Mouse (Mus musculus): Measurements from ENCODE around the gene Gm14214. TPM values are rescaled to one million over a fixed set of nuclear protein-coding genes. Genes with fewer than 3 reads are reported as not detected.

The Gm14214 gene
- total and polyA plus RNA-seq, 2 experiments from 2014 or later, result not detected

DNA sequence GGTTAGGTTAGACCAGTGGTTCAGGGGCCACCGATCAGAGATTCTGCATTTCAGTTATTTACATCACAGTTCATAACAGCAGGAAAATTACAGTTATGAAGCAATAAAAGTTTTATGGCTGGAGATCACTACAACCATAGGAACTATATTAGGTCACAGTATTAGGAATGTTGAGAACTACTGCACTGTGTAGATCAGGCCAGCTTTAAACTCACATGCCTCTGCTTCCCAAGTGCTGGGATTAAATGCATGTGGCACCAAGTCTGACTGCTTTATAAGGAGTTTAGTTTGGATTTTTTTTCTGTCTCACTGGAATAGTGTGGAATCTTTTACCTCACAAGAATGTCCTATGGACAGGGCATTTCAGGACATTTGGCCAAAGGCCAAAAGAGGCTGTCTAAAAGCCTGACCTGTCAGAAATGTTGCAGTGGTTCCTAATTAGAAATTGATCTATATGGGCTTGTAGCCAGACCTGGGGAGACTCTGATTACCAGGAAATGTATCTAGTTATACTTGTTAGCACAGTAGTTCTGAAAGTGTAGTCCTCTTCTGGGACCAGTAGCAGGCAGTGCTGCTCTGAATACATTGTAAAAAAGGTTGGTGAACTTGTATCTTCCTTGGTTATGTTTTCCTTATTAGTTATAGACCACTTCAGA is 39.4 kb upstream of the Gm14214 start:
- peak overlapping the region; percentile 62 for H3K27ac ChIP-seq (ENCODE audit: low read depth)

DNA sequence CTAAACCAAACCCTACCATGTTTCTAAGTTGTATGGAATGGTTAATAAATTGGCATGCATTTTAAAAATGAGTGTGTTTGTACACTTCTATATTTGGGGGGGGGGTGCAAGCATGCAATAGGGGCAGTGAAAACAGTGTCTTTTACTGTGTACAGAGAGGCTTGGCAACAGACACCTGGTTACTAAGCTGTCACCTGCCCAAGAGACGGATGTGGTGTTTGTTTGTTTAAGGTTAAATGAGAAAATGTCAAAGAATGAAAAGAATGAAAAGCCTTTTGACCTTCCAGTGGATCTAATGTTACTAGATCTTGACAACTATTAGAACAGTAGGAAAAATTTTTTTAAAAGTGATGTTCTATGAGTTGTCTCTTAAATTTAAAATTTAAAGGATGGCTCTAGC is 37.9 kb upstream of the Gm14214 start:
- TF ChIP-seq EP300 (IDR thresholded peaks at IDR 0.05; ENCODE audit: low read depth) (no peak), CTCF (IDR thresholded peaks at IDR 0.05; ENCODE audit: low read depth) (no peak)
- H3K27me3 ChIP-seq (ENCODE audit: control insufficient read depth, insufficient read depth, low read length), result no peaks in the 10 kb centered on the region
- no peaks in the 10 kb centered on the region for H3K36me3 ChIP-seq (replicated peaks; ENCODE audit: control insufficient read depth, insufficient read depth, low read length)
- WGBS, result 85% methylated on average over 1 of the region's 1 CpGs
- no peaks in the 10 kb centered on the region for H3K9me3 ChIP-seq (replicated peaks; ENCODE audit: control insufficient read depth, low read length)
- no peak overlapping the region for H3K9ac ChIP-seq (replicated peaks; ENCODE audit: low read depth, low read length)
- ATAC-seq (ENCODE audit: insufficient read depth, low read depth) (no peak), DNase-seq (ENCODE audit: low spot score) (no peak)
- no peak overlapping the region for H3K4me3 ChIP-seq (ENCODE audit: low read depth, low read length)
- no peak overlapping the region for H3K27ac ChIP-seq (ENCODE audit: low read depth)
- no peak overlapping the region for H3K4me2 ChIP-seq (ENCODE audit: low read depth, low read length)
- H3K4me1 ChIP-seq (ENCODE audit: control insufficient read depth, insufficient read depth), result peaks cover 52% of the 10 kb centered on the region

More for the DNA sequence above, 39.4 kb upstream of the Gm14214 start:
- H3K4me2 ChIP-seq (ENCODE audit: low read depth, low read length), result no peak overlapping the region
- H3K9ac ChIP-seq (replicated peaks; ENCODE audit: low read depth, low read length), result no peak overlapping the region
- no peak overlapping the region for H3K4me3 ChIP-seq (ENCODE audit: low read depth, low read length)
- DNase-seq (ENCODE audit: low spot score), result peak; percentile 44
- H3K27me3 ChIP-seq (ENCODE audit: control insufficient read depth, insufficient read depth, low read length), result no peaks in the 10 kb centered on the region
- H3K4me1 ChIP-seq (ENCODE audit: control insufficient read depth, insufficient read depth), result peaks cover 48% of the 10 kb centered on the region
- H3K36me3 ChIP-seq (replicated peaks; ENCODE audit: control insufficient read depth, insufficient read depth, low read length), result no peaks in the 10 kb centered on the region
- WGBS, result 78% methylated on average over 1 of the region's 1 CpGs
- peak; percentile 30 for TF ChIP-seq CTCF (IDR thresholded peaks at IDR 0.05; ENCODE audit: low read depth)
- no peak for TF ChIP-seq EP300 (IDR thresholded peaks at IDR 0.05; ENCODE audit: low read depth)
- ATAC-seq (ENCODE audit: insufficient read depth, low read depth), result peak; percentile 77; the same call in 1 of the 2 replicates
- H3K9me3 ChIP-seq (replicated peaks; ENCODE audit: control insufficient read depth, low read length), result no peaks in the 10 kb centered on the region

DNA sequence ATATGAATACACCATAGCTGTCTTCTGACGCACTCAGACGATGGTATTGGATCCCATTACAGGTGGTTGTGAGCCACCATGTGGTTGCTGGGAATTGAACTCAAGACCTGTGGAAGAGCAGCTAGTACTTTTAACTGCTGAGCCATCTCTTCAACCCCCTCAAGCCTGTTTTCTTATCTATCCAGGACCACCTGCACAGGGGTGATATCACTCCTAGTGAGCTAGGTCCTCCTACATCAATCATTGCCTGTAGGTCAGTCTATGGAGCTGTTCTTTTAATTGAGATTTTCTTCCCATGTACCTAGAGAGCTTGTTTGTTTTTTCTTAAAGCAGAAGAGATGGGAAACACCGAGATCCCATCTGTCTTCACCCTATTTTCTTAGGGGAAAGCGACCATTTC is 34.0 kb upstream of the Gm14214 start:
- Histone ChIP-seq H3K4me3 (ENCODE audit: low read depth, low read length) (no peak overlapping the region), H3K4me1 (ENCODE audit: control insufficient read depth, insufficient read depth) (peaks cover 32% of the 10 kb centered on the region), H3K27ac (ENCODE audit: low read depth) (0 out of 2 replicates have a peak overlapping the region, but pooled peaks have one; percentile 11), H3K9ac (replicated peaks; ENCODE audit: low read depth, low read length) (no peak overlapping the region), H3K9me3 (replicated peaks; ENCODE audit: control insufficient read depth, low read length) (no peaks in the 10 kb centered on the region), H3K36me3 (replicated peaks; ENCODE audit: control insufficient read depth, insufficient read depth, low read length) (no peaks in the 10 kb centered on the region), H3K4me2 (ENCODE audit: low read depth, low read length) (no peak overlapping the region), H3K27me3 (ENCODE audit: control insufficient read depth, insufficient read depth, low read length) (no peaks in the 10 kb centered on the region)
- WGBS, result 72% methylated on average over 4 of the region's 4 CpGs
- ATAC-seq (ENCODE audit: insufficient read depth, low read depth), result no peak
- no peak for TF ChIP-seq CTCF (IDR thresholded peaks at IDR 0.05; ENCODE audit: low read depth)
- TF ChIP-seq EP300 (IDR thresholded peaks at IDR 0.05; ENCODE audit: low read depth), result no peak
- DNase-seq (ENCODE audit: low spot score), result no peak

DNA sequence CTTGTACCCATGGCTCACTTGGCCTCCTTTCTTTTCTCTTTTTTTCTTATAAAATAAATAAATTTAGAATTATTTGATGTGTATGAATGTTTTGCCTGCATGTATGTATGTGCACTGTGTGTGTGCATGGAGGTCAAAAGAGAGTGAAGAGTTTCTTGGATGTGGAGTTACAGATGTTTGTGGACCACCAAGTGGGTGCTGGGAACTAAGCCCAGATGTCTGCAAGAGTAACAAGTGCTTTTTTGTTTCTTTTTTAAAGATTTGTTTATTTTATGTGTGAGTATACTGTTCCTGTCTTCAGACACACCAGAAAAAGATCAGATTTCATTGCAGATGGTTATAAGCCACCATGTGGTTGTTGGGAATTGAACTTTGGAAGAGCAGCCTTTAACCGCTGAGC is 33.5 kb upstream of the Gm14214 start:
- Histone ChIP-seq H3K36me3 (replicated peaks; ENCODE audit: control insufficient read depth, insufficient read depth, low read length) (no peaks in the 10 kb centered on the region), H3K27ac (ENCODE audit: low read depth) (no peak overlapping the region), H3K9me3 (replicated peaks; ENCODE audit: control insufficient read depth, low read length) (no peaks in the 10 kb centered on the region), H3K4me2 (ENCODE audit: low read depth, low read length) (no peak overlapping the region), H3K27me3 (ENCODE audit: control insufficient read depth, insufficient read depth, low read length) (no peaks in the 10 kb centered on the region), H3K4me3 (ENCODE audit: low read depth, low read length) (no peak overlapping the region), H3K4me1 (ENCODE audit: control insufficient read depth, insufficient read depth) (peaks cover 30% of the 10 kb centered on the region), H3K9ac (replicated peaks; ENCODE audit: low read depth, low read length) (no peak overlapping the region)
- no peak for ATAC-seq (ENCODE audit: insufficient read depth, low read depth)
- TF ChIP-seq CTCF (IDR thresholded peaks at IDR 0.05; ENCODE audit: low read depth) (no peak), EP300 (IDR thresholded peaks at IDR 0.05; ENCODE audit: low read depth) (no peak)
- DNase-seq (ENCODE audit: low spot score), result no peak
- 96% methylated on average over 1 of the region's 1 CpGs for WGBS

DNA sequence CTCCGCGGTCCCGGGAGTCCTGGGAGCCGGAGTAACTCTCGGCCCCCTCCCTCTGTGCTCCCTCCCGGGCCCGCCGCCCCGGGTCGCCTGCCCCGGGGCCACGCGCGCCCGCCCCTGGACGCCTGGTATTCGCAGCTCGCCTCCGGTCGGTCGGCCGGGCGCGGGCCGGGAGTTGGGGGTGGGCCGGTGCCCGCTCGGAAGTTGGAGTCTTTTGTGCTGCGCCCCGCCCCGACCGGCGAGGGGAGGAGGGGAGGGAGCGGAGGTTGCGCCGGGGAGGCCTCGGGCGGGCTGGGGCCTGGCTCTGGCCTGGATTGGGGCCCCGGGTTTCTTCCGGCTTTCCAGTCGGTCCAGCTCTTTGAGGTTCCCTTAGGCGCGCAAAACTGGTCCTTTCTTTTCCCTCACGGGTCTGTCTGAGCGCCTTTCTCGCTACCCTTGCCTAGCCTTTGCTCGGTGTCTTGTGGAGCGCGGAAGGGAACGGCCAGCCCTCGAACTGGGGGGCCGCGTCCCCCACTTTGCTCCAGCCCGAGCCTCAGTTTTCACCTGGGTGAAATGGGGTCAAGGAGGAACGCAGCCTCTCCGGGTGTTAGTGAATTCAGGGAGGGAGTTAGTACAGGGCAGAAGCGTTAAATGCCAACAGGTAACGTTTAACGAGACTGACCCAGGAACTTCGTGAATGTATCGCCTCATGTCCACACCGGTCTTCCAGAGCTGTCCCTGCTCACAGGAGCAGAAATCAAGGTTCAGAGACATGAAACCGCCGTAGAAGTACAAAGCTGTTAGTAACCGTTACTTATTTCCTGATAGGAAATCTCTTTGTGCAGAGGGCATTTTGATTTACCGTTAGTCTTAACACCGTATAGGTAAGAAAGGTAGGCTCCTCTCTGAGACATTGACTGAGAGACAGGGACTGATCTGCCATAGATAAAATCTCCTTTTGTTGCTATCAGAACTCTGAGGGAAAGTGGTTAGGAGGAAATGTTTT is 22.1 kb upstream of the Gm14214 start:
- Histone ChIP-seq H3K36me3 (replicated peaks; ENCODE audit: control insufficient read depth, insufficient read depth, low read length) (no peaks in the 10 kb centered on the region), H3K9me3 (replicated peaks; ENCODE audit: control insufficient read depth, low read length) (no peaks in the 10 kb centered on the region), H3K27me3 (ENCODE audit: control insufficient read depth, insufficient read depth, low read length) (no peaks in the 10 kb centered on the region), H3K9ac (replicated peaks; ENCODE audit: low read depth, low read length) (peak overlapping the region; percentile 99), H3K27ac (ENCODE audit: low read depth) (peak overlapping the region; percentile 99), H3K4me2 (ENCODE audit: low read depth, low read length) (peak overlapping the region; percentile 92), H3K4me3 (ENCODE audit: low read depth, low read length) (peak overlapping the region; percentile 99), H3K4me1 (ENCODE audit: control insufficient read depth, insufficient read depth) (peaks cover 43% of the 10 kb centered on the region)
- no peak for TF ChIP-seq EP300 (IDR thresholded peaks at IDR 0.05; ENCODE audit: low read depth)
- TF ChIP-seq CTCF (IDR thresholded peaks at IDR 0.05; ENCODE audit: low read depth), result no peak
- DNase-seq (ENCODE audit: low spot score) (peak; percentile 75), ATAC-seq (ENCODE audit: insufficient read depth, low read depth) (peak; percentile 49)
- under 1% methylated on average over 66 of the region's 67 CpGs for WGBS

All from heart, postnatal 0 days (tissue).